In the genomic region with DNA sequence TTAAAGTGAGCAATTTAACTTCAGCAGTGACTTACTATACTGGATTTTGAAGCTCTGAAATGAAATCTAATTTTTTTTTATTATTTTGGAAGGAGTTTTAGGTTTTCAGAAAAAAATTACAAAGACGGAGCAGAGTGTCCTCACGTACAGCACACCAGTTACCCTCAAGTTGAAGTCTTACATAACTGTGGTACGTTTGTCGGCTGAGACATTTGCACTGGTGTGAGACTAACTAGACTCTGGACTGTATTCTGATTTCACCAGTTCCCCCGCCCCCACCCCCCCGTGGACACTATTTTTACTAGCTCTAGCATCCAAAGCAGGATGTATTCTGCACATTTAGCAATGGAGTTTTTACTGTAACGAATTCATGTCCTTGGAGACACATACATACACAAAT, we compare ENCODE assay signal across 22 mouse cellular contexts. TPM values are rescaled to one million over a fixed set of nuclear protein-coding genes. Genes with fewer than 3 reads are reported as not detected.
DNase-seq lines count a peak whose midpoint lies in the region; ATAC-seq and TF ChIP-seq lines count a peak whose summit lies in the region.
"Had no signal": no experiment of that assay in that cellular context is flagged by ENCODE, and none has a peak within 500 bp of the region (broad histone marks: within the 10 kb centered on the region; RNA-seq: fewer than 3 reads in every experiment).

No protein-coding gene starts in this region.

- H3K9ac ChIP-seq in kidney, embryonic 16.5 days (replicated peaks; ENCODE audit: low read length), result no peak overlapping the region
- H3K9ac ChIP-seq in kidney, embryonic 15.5 days, result no peak overlapping the region
- H3K9ac ChIP-seq in liver, embryonic 16.5 days (ENCODE audit: low read depth, low read length), result no peak overlapping the region
- H3K9ac ChIP-seq in liver, postnatal 0 days (replicated peaks), result no peak overlapping the region
- H3K9ac ChIP-seq: embryonic facial prominence, embryonic 13.5 days; embryonic facial prominence, embryonic 15.5 days; forebrain, embryonic 12.5 days had no signal

- H3K36me3 ChIP-seq in kidney, embryonic 16.5 days (ENCODE audit: insufficient read depth, low read length), result no peaks in the 10 kb centered on the region
- H3K36me3 ChIP-seq in kidney, embryonic 15.5 days, result no peaks in the 10 kb centered on the region
- H3K36me3 ChIP-seq in liver, embryonic 16.5 days (ENCODE audit: control insufficient read depth, insufficient read depth), result no peaks in the 10 kb centered on the region
- no peaks in the 10 kb centered on the region for H3K36me3 ChIP-seq in liver, postnatal 0 days (replicated peaks; ENCODE audit: insufficient read depth, low read length)
- H3K36me3 ChIP-seq: embryonic facial prominence, embryonic 13.5 days; embryonic facial prominence, embryonic 15.5 days; forebrain, embryonic 10.5 days; forebrain, embryonic 12.5 days had no signal

- TF ChIP-seq CTCF in liver, postnatal 0 days (IDR thresholded peaks at IDR 0.05; ENCODE audit: low read depth), result no peak

- no peak overlapping the region for H3K4me3 ChIP-seq in kidney, embryonic 16.5 days (ENCODE audit: low read length)
- no peak overlapping the region for H3K4me3 ChIP-seq in kidney, embryonic 15.5 days (replicated peaks)
- no peak overlapping the region for H3K4me3 ChIP-seq in liver, embryonic 16.5 days (ENCODE audit: low read depth, low read length)
- H3K4me3 ChIP-seq in liver, postnatal 0 days (ENCODE audit: low read depth, low read length), result no peak overlapping the region
- H3K4me3 ChIP-seq: embryonic facial prominence, embryonic 13.5 days; embryonic facial prominence, embryonic 15.5 days; erythroblast, embryonic 14.5 days; forebrain, embryonic 10.5 days; forebrain, embryonic 12.5 days had no signal

- no peak for TF ChIP-seq EP300 in liver, postnatal 0 days (IDR thresholded peaks at IDR 0.05; ENCODE audit: low read depth)

- H3K4me1 ChIP-seq in kidney, embryonic 16.5 days (ENCODE audit: insufficient read depth, low read length), result no peaks in the 10 kb centered on the region
- H3K4me1 ChIP-seq in kidney, embryonic 15.5 days, result no peaks in the 10 kb centered on the region
- no peaks in the 10 kb centered on the region for H3K4me1 ChIP-seq in liver, embryonic 16.5 days (ENCODE audit: control insufficient read depth, low read depth, low read length)
- 0 out of 2 replicates have a peak, but pooled peaks cover 3% of the 10 kb centered on the region for H3K4me1 ChIP-seq in liver, postnatal 0 days (ENCODE audit: insufficient read depth)
- H3K4me1 ChIP-seq: embryonic facial prominence, embryonic 13.5 days; embryonic facial prominence, embryonic 15.5 days; forebrain, embryonic 12.5 days had no signal

- no peaks in the 10 kb centered on the region for H3K9me3 ChIP-seq in kidney, embryonic 16.5 days (ENCODE audit: low read length)
- no peaks in the 10 kb centered on the region for H3K9me3 ChIP-seq in kidney, embryonic 15.5 days (replicated peaks)
- no peaks in the 10 kb centered on the region for H3K9me3 ChIP-seq in liver, embryonic 16.5 days (replicated peaks; ENCODE audit: control insufficient read depth, low read length)
- H3K9me3 ChIP-seq in liver, postnatal 0 days (ENCODE audit: low read length), result no peaks in the 10 kb centered on the region
- H3K9me3 ChIP-seq: embryonic facial prominence, embryonic 13.5 days; embryonic facial prominence, embryonic 15.5 days; forebrain, embryonic 10.5 days; forebrain, embryonic 12.5 days had no signal

- H3K27ac ChIP-seq in kidney, embryonic 16.5 days (ENCODE audit: low read length), result no peak overlapping the region
- H3K27ac ChIP-seq in kidney, embryonic 15.5 days, result no peak overlapping the region
- no peak overlapping the region for H3K27ac ChIP-seq in liver, embryonic 16.5 days (ENCODE audit: low read length)
- no peak overlapping the region for H3K27ac ChIP-seq in liver, postnatal 0 days (ENCODE audit: low read depth)
- H3K27ac ChIP-seq: embryonic facial prominence, embryonic 13.5 days; embryonic facial prominence, embryonic 15.5 days; forebrain, embryonic 10.5 days; forebrain, embryonic 12.5 days had no signal

- peak; percentile 61 for DNase-seq in kidney, adult 9 months
- peak; percentile 14 to 56 for DNase-seq in kidney, postnatal 25 days
- no peak for DNase-seq in liver, postnatal 0 days
- DNase-seq: adrenal gland, adult 2 months; adrenal gland, postnatal 10 days; adrenal gland, postnatal 25 days; cerebellum, adult 11 months; cerebellum, adult 18-20 months; cerebellum, adult 8-10 months; cerebellum, adult 9-11 months; cerebellum, postnatal 14 days; cerebellum, postnatal 36 days; embryo, embryonic 11 days had no signal

- no peak overlapping the region for H3K4me2 ChIP-seq in kidney, embryonic 16.5 days (replicated peaks; ENCODE audit: low read depth, low read length)
- no peak overlapping the region for H3K4me2 ChIP-seq in kidney, embryonic 15.5 days
- no peak overlapping the region for H3K4me2 ChIP-seq in liver, embryonic 16.5 days (ENCODE audit: low read depth, low read length)
- no peak overlapping the region for H3K4me2 ChIP-seq in liver, postnatal 0 days (ENCODE audit: low read depth, low read length)
- H3K4me2 ChIP-seq: embryonic facial prominence, embryonic 13.5 days; embryonic facial prominence, embryonic 15.5 days; forebrain, embryonic 12.5 days had no signal

- WGBS in kidney, embryonic 16.5 days, result 76% methylated on average over 7 of the region's 7 CpGs
- WGBS in kidney, embryonic 15.5 days, result 82% methylated on average over 7 of the region's 7 CpGs
- WGBS in liver, embryonic 16.5 days (ENCODE audit: insufficient replicate concordance), result 53% methylated on average over 7 of the region's 7 CpGs
- WGBS in liver, postnatal 0 days (ENCODE audit: insufficient replicate concordance), result 58% methylated on average over 7 of the region's 7 CpGs

- ATAC-seq in kidney, embryonic 16.5 days (ENCODE audit: low FRiP score, low TSS enrichment), result no peak
- no peak for ATAC-seq in kidney, embryonic 15.5 days (replicated peaks; ENCODE audit: low FRiP score)
- ATAC-seq in liver, embryonic 16.5 days (ENCODE audit: low read depth), result peak; percentile 63; the same call in 1 of the 2 replicates
- ATAC-seq in liver, postnatal 0 days, result no peak
- ATAC-seq: forebrain, embryonic 14.5 days had no signal

- no peaks in the 10 kb centered on the region for H3K27me3 ChIP-seq in kidney, embryonic 16.5 days (ENCODE audit: insufficient read depth, low read length)
- H3K27me3 ChIP-seq in kidney, embryonic 15.5 days, result no peaks in the 10 kb centered on the region
- H3K27me3 ChIP-seq in liver, embryonic 16.5 days (ENCODE audit: control insufficient read depth, insufficient read depth, low read depth, low read length), result no peaks in the 10 kb centered on the region
- no peaks in the 10 kb centered on the region for H3K27me3 ChIP-seq in liver, postnatal 0 days (ENCODE audit: insufficient read depth, low read length)
- H3K27me3 ChIP-seq: embryonic facial prominence, embryonic 13.5 days; embryonic facial prominence, embryonic 15.5 days; forebrain, embryonic 12.5 days had no signal

RNA-seq across cellular contexts. Expression of a gene that starts 19.6 kb away (rescaled TPM):
- 8.6 and 9.1 TPM in 2 replicates for polyA plus RNA-seq in kidney, embryonic 16.5 days (2015; fragmentation: Nextera tagmentation; extraction: Ambion mirVana)
- 8.8 and 10.2 TPM in 2 replicates for polyA plus RNA-seq in kidney, embryonic 15.5 days (2015; fragmentation: Nextera tagmentation; extraction: Ambion mirVana)
- polyA plus RNA-seq in liver, embryonic 16.5 days (2015; fragmentation: Nextera tagmentation; extraction: Ambion mirVana), result 12.6 and 14.2 TPM in 2 replicates
- polyA plus RNA-seq in liver, postnatal 0 days (2015; fragmentation: Nextera tagmentation; extraction: Ambion mirVana), result 11.3 and 13.3 TPM in 2 replicates

RNA-seq across cellular contexts. Expression of a gene that starts 26.9 kb away (rescaled TPM):
- polyA plus RNA-seq in kidney, embryonic 16.5 days (2015; fragmentation: Nextera tagmentation; extraction: Ambion mirVana), result 2.0 and 2.7 TPM in 2 replicates
- polyA plus RNA-seq in kidney, embryonic 15.5 days (2015; fragmentation: Nextera tagmentation; extraction: Ambion mirVana), result 1.6 and 2.2 TPM in 2 replicates
- 8.6 and 10.3 TPM in 2 replicates for polyA plus RNA-seq in liver, embryonic 16.5 days (2015; fragmentation: Nextera tagmentation; extraction: Ambion mirVana)
- polyA plus RNA-seq in liver, postnatal 0 days (2015; fragmentation: Nextera tagmentation; extraction: Ambion mirVana), result 5.6 and 7.9 TPM in 2 replicates
- polyA plus RNA-seq: erythroblast, embryonic 14.5 days had no signal
